Mouse (Mus musculus): ENCODE data around the gene 4921530L21Rik. TPM values are rescaled to one million over a fixed set of nuclear protein-coding genes. Genes with fewer than 3 reads are reported as not detected.

4921530L21Rik gene
- polyA plus RNA-seq, 1 experiment from 2014 or later = not detected

GRCm38 (mm10) chr14:95927810-95928785 lies 47.0 kb downstream of the 4921530L21Rik start:
- WGBS = 62% methylated on average over 3 of the region's 3 CpGs
- Histone ChIP-seq H3K4me3 (replicated peaks) (no peak overlapping the region), H3K9ac (no peak overlapping the region), H3K4me2 (replicated peaks) (no peak overlapping the region), H3K9me3 (no peaks in the 10 kb centered on the region), H3K27ac (no peak overlapping the region), H3K27me3 (replicated peaks) (no peaks in the 10 kb centered on the region), H3K36me3 (no peaks in the 10 kb centered on the region), H3K4me1 (replicated peaks) (no peaks in the 10 kb centered on the region)
- peak; percentile 73; the same call in 1 of the 2 replicates for ATAC-seq

Measured in intestine, embryonic 15.5 days (tissue).